Mouse (Mus musculus) left cerebral cortex, adult 2 months (tissue): ENCODE measurements around the gene St6galnac5. TPM values are rescaled to one million over a fixed set of nuclear protein-coding genes. Genes with fewer than 3 reads are reported as not detected.

Source experiments
- DNase-seq, 2 experiments: peaks; one replicate each; pipeline ENCODE4 v3.0.0; 2021 to 2022; ENCODE audit warnings: low spot score in 2 of 2, mixed read lengths in 1 of 2; ENCODE audit errors: extremely low spot score in 1 of 2
- H3K27ac ChIP-seq: fragments of 200-600 bp; 2 replicates; pipeline ENCODE4 v1.8.1; 2022
- H3K4me3 ChIP-seq: fragments of 200-600 bp; 2 replicates; pipeline ENCODE4 v1.8.1; 2022
- CTCF ChIP-seq: fragments of 200-600 bp; IDR thresholded peaks from 2 replicates; pipeline ENCODE4 v1.8.1; 2022; ENCODE audit warnings: antibody characterized with exemption, mild to moderate bottlenecking, moderate library complexity
- intact Hi-C: fragments of 180-260 bp; cut with DNase I; formaldehyde crosslinking; loops from one replicate; pipeline ENCODE4 v1.15.1; 2025
- total RNA-seq, 2 experiments: library from RNA; stranded (reverse); gene quantifications; 2 replicates each; pipeline ENCODE4 v1.2.3; 2021

St6galnac5 gene
- total RNA-seq, 2 experiments from 2014 or later: 36.8 to 38.0 TPM

- intact Hi-C loops: loop anchor here (5.0 kb wide), 1 partner anchor 84 kb away; no protein-coding TSS in a partner anchor
- no peak for TF ChIP-seq CTCF
- H3K4me3 ChIP-seq: no peak overlapping the region
- DNase-seq: no peak
- no peak overlapping the region for H3K27ac ChIP-seq
Observed at GRCm38 (mm10) chr3:152911578-152911977, 70.5 kb downstream of the St6galnac5 start.

- no peak for DNase-seq
- intact Hi-C loops: no loop called here
- H3K4me3 ChIP-seq: no peak overlapping the region
- TF ChIP-seq CTCF: no peak
- H3K27ac ChIP-seq: no peak overlapping the region
Observed at GRCm38 (mm10) chr3:152907683-152908082, 74.4 kb downstream of the St6galnac5 start.

- no peak overlapping the region for H3K4me3 ChIP-seq
- H3K27ac ChIP-seq: no peak overlapping the region
- intact Hi-C loops: no loop called here
- TF ChIP-seq CTCF: no peak
- DNase-seq: no peak
Observed at GRCm38 (mm10) chr3:152907087-152907486, 75.0 kb downstream of the St6galnac5 start.

GRCm38 (mm10) chr3:152905800-152906199 lies 76.2 kb downstream of the St6galnac5 start:
- no peak for DNase-seq
- intact Hi-C loops: loop anchor here (1.0 kb wide), 1 partner anchor 19 kb away; no protein-coding TSS in a partner anchor
- no peak overlapping the region for H3K27ac ChIP-seq
- no peak for TF ChIP-seq CTCF
- no peak overlapping the region for H3K4me3 ChIP-seq

- Histone ChIP-seq H3K27ac (no peak overlapping the region), H3K4me3 (no peak overlapping the region)
- intact Hi-C loops: no loop called here
- no peak for DNase-seq
- TF ChIP-seq CTCF: no peak
Observed at GRCm38 (mm10) chr3:152905026-152905425, 77.0 kb downstream of the St6galnac5 start.

GRCm38 (mm10) chr3:152898906-152899305 lies 83.1 kb downstream of the St6galnac5 start:
- no peak overlapping the region for H3K4me3 ChIP-seq
- no peak for TF ChIP-seq CTCF
- intact Hi-C loops: no loop called here
- no peak for DNase-seq
- H3K27ac ChIP-seq: no peak overlapping the region

- no peak overlapping the region for H3K27ac ChIP-seq
- no peak for TF ChIP-seq CTCF
- intact Hi-C loops: no loop called here
- no peak overlapping the region for H3K4me3 ChIP-seq
- no peak for DNase-seq
Observed at GRCm38 (mm10) chr3:152897196-152897595, 84.8 kb downstream of the St6galnac5 start.

- intact Hi-C loops: no loop called here
- no peak overlapping the region for H3K4me3 ChIP-seq
- no peak overlapping the region for H3K27ac ChIP-seq
- TF ChIP-seq CTCF: no peak
- DNase-seq: no peak
Observed at GRCm38 (mm10) chr3:152896111-152896510, 85.9 kb downstream of the St6galnac5 start.

GRCm38 (mm10) chr3:152894935-152895334 lies 87.1 kb downstream of the St6galnac5 start:
- DNase-seq: no peak
- H3K4me3 ChIP-seq: no peak overlapping the region
- TF ChIP-seq CTCF: no peak
- intact Hi-C loops: no loop called here
- no peak overlapping the region for H3K27ac ChIP-seq

- DNase-seq: no peak
Observed at GRCm38 (mm10) chr3:152888116-152888515, 93.9 kb downstream of the St6galnac5 start.

GRCm38 (mm10) chr3:152886749-152887148 lies 95.3 kb downstream of the St6galnac5 start:
- DNase-seq: no peak
- H3K4me3 ChIP-seq: no peak overlapping the region
- no peak for TF ChIP-seq CTCF
- intact Hi-C loops: loop anchor here (1.0 to 5.0 kb wide), 2 partner anchors 20 to 71 kb away; no protein-coding TSS in a partner anchor
- H3K27ac ChIP-seq: no peak overlapping the region

More at GRCm38 (mm10) chr3:152888116-152888515, 93.9 kb downstream of the St6galnac5 start:
- intact Hi-C loops: loop anchor here (5.0 kb wide), 1 partner anchor 69 kb away; no protein-coding TSS in a partner anchor
- TF ChIP-seq CTCF: no peak
- Histone ChIP-seq H3K4me3 (no peak overlapping the region), H3K27ac (no peak overlapping the region)

- DNase-seq: no peak
- Histone ChIP-seq H3K27ac (no peak overlapping the region), H3K4me3 (no peak overlapping the region)
- TF ChIP-seq CTCF: no peak
- intact Hi-C loops: no loop called here
Observed at GRCm38 (mm10) chr3:152883556-152883955, 98.5 kb downstream of the St6galnac5 start.

GRCm38 (mm10) chr3:152881706-152882105 lies 100.3 kb downstream of the St6galnac5 start:
- intact Hi-C loops: no loop called here
- TF ChIP-seq CTCF: no peak
- H3K4me3 ChIP-seq: no peak overlapping the region
- DNase-seq: no peak
- H3K27ac ChIP-seq: no peak overlapping the region
